Mouse (Mus musculus) left cerebral cortex, postnatal 4 days (tissue): ENCODE results near the gene Slc23a3. TPM values are rescaled to one million over a fixed set of nuclear protein-coding genes. Genes with fewer than 3 reads are reported as not detected.

Source experiments
- DNase-seq: peaks from one replicate; pipeline ENCODE4 v3.0.0-alpha.2; 2022
- intact Hi-C: fragments of 180-260 bp; cut with DNase I; formaldehyde crosslinking; loops from one replicate; pipeline ENCODE4 v1.15.1; 2025
- total RNA-seq, 2 experiments: library from RNA; stranded (reverse); gene quantifications; 2 replicates each; pipeline ENCODE4 v1.2.3; 2021

The Slc23a3 gene
- not detected for total RNA-seq

GRCm38 (mm10) chr1:75133421-75134207 is at the start of gene Slc23a3:
TSS of gene Slc23a3 (minus strand) at chr1:75133890.
- DNase-seq = no peak
- intact Hi-C loops = no loop called here

DNA sequence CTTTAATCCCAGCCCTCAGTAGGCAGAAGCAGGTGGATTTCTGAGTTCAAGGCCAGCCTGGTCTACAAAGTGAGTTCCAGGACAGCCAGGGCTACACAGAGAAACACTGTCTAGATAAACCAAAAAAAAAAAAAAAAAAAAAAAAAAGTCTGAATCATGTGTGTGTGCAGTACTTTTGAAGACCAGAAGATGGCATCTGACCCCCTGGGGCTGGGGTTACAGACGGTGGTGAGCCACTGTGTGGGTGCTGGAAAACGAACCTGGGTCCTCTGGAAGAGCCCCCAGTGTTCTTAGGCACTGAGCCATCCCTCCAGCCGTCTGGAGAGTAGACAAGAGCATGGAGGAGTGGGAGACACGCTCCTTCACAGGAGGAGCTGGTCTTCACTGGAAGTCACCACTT is 48.5 kb upstream of the Slc23a3 start:
- intact Hi-C loops = no loop called here
- no peak for DNase-seq

DNA sequence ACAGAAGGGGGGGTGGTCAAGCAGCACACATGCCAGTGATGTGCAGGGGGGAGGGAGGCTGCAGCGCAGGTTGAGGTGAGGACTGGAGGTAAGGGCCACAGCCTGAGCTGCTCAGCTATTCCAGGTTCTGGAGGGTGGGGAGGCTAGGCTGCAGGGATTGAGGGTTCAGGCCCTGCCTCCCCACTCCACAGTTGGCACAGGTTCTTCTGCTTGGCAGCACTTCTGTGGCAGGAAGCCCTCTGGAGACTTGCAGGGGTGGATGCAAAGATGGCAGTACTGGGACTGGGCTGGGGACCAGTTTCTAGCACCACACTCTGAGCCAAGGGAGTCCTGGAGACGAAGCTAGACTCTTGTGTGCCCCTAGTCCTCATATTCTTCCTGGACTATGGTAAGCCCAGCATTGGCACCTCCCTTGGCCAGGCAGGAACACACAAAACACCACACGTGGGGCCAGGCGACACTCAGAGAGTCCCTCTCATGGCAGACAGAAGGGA is 47.7 kb upstream of the Slc23a3 start:
- intact Hi-C loops = no loop called here
- DNase-seq = no peak

DNA sequence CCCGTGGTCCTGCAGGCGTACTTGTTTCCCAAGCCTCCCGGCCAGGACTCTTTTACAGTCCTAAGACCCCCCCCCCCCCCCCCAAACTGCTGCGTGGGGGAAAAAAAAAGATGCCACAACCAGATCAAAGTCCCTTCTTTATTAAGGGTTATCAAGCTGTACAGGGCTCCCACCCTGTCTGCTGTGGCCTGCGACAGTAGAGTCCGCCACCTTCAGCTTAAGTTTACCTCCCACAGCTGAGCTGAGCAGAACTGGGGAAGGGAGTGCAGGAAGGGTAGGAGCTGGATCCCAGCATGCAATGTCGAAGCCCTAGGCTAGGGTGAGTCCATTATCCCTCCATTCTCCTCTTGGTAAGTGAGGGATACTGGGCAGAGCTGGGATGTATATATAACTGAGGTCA is 47.1 kb upstream of the Slc23a3 start:
- intact Hi-C loops = no loop called here

GRCm38 (mm10) chr1:75180105-75180590 is 46.5 kb upstream of the Slc23a3 start, which contains the start of gene Abcb6:
TSS of gene Abcb6 (minus strand) at chr1:75180392.
- intact Hi-C loops = no loop called here
- peak; percentile 89 for DNase-seq

More for the DNA sequence above, 47.1 kb upstream of the Slc23a3 start:
- DNase-seq = no peak

- peak; percentile 95 for DNase-seq
- intact Hi-C loops = no loop called here
These were observed 45.8 kb upstream of the Slc23a3 start for GRCm38 (mm10) chr1:75179334-75180104.

GRCm38 (mm10) chr1:75168472-75169464 is 35.1 kb upstream of the Slc23a3 start, which contains the start of gene Zfand2b:
TSS of gene Zfand2b (plus strand) at chr1:75168646.
- DNase-seq = peak; percentile 97
- intact Hi-C loops = no loop called here

DNA sequence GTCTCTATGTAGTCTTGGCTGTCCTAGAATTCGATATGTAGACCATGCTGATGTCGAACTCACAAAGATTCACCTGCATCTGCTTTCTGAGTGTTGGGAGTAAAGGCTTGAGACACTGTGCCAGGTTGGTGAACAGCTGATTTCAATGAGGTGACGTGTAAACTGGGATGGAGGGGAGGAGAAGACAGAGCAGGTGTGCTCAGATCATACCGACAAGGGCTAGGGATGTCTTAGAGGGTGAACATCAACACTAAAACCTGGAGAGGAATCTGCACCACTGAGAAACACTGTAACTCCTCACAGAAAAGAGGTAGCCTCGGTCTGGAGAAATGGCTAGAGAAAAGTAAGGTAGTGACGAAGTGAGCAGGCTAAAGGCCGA is 34.4 kb upstream of the Slc23a3 start:
- intact Hi-C loops = no loop called here
- no peak for DNase-seq

GRCm38 (mm10) chr1:75160256-75160617 is 26.5 kb upstream of the Slc23a3 start:
- no peak for DNase-seq
- intact Hi-C loops = no loop called here

GRCm38 (mm10) chr1:75159540-75160255 is 26.0 kb upstream of the Slc23a3 start:
- DNase-seq = no peak
- intact Hi-C loops = no loop called here

DNA sequence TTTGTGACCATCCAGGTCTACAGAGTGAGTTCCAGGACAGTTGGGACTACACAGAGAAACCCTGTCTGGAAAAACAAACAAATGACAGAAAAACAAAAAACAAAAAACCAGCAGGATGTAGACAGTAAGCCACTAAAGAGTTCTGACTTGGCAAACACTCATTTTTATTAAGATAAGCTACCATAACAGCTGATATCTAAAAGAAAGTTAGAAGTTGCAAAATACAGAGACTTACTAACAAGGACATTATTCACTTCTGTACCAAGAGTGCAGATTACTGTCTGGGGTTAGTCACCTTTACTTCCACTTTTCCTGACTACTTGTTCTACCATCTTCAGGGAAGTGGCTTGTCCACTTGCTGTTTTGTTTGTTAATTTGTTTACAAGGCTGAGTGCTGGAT is 25.3 kb upstream of the Slc23a3 start:
- intact Hi-C loops = no loop called here
- DNase-seq = no peak

DNA sequence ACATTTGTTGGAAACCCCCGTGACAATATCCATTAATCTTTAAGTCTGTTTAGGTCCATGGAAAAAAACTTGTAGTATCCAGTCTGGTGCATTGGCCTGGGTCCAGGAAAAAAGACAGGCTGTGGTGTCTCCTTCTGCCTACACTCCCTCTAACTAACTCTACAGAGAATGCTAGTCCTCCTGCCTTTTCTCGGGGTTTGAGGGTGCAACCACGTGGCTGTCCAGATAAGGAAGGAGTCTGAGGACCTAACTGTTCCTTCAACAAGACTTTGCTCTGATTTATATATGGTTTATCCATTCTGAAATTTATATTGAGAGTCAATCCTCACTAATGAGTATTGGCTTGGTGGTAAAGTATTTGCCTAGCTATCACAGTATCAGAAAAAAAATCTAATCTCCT is 22.1 kb upstream of the Slc23a3 start:
- intact Hi-C loops = no loop called here
- no peak for DNase-seq

GRCm38 (mm10) chr1:75148727-75149126 is 15.0 kb upstream of the Slc23a3 start:
- intact Hi-C loops = no loop called here
- no peak for DNase-seq

DNA sequence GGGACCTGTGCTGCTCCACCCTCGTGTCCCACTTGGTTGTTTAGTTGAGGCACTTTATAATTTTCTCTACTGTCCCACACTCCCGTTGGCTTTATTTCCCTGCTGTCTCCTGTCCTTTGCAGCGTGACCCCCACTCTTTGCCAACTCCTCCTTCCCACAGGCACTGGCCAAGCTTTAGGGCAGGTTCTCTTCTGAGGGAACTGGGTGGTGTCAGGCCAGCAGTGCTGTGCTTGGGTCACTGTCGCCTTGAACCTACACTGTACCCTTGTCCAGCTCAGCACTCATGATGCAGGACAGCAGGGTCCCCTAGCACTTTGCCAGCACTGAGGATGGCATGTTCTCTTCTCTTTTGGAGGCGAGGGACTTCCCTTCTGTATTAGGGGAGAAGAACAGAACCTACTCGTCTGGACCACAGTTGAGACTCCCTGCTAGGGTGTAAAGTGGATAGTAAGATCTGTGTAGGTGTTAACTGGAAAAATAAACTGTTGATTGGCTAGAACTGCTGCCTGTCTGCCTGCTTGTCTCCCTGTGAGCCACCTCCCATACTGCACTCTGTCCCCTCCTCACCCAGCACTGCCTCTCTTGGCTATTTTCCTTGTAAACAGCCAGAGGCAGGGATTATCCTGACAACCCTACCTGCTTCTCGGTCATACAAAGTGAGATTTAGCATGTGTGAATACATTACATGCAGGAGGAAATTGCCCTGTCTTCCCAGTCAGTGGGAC is 13.9 kb upstream of the Slc23a3 start:
- no peak for DNase-seq
- intact Hi-C loops = no loop called here

DNA sequence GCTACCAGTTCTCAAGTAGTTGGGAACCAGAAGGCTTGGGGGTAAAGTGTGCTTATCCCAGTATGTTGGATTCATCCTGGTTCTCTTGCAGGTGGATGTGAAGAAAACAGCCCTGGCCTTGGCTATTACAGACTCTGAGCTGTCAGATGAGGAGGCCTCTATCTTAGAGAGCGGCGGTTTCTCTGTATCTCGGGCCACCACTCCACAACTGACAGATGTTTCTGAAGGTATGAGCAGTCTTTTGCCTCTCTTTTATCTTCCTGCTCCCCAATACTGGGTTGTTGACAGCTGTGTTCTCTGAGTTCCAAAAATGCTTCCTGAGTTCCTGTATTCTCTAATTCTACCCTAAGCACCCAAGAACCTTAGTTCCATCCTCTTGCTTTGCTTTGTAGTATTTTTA is 11.9 kb upstream of the Slc23a3 start:
- intact Hi-C loops = no loop called here

GRCm38 (mm10) chr1:75142301-75143261 is 8.9 kb upstream of the Slc23a3 start, which contains the start of the genes Cnppd1 and Retreg2:
TSS of gene Cnppd1 (minus strand) at chr1:75142711.
TSS of gene Retreg2 (plus strand) at chr1:75142778.
- DNase-seq = peak; percentile 97
- intact Hi-C loops = no loop called here

More for the DNA sequence above, 11.9 kb upstream of the Slc23a3 start:
- no peak for DNase-seq

DNA sequence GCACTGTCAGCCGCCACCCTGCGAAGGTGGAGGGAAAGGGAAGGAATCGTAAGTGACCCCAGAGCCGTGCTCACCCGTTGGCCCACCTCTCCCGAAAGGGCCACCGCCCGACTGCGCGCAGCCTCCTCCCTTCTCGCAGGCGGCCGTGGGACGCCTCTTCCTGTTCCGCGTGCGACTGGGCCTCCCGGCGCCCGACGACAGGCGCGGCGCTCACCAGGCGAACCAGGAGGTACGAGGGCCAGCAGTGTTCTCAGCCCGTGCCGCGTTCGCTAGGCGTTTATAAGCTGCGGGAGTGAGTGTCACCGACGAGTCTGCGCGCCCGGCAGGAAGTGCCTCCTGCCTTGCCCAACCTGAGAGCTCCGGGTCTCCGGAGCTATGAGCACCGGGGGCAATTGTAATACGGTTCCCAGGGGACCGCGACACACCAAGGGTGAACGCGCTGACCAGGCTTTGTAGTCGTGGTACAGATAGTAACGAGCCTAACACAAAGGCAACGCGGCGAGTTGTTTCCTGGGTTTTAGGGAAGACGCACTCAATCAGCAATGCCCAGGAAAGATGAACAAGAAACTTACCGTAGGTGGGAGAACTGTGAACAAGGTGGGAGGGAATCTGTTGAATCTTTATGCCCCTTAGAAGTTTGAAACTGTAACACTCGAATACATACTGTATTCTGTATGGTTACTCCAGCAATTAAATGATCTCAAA is 7.9 kb upstream of the Slc23a3 start:
- peak; percentile 32 for DNase-seq
- intact Hi-C loops = no loop called here
